Mouse (Mus musculus) C2C12 (cell line): ENCODE results near the gene Rnf145. TPM values are rescaled to one million over a fixed set of nuclear protein-coding genes. Genes with fewer than 3 reads are reported as not detected.

Source experiments
- H3K27me3 ChIP-seq: one replicate; pipeline ENCODE4 v1.6.1; 2011; ENCODE audit not compliant: control insufficient read depth, insufficient read depth, insufficient read length
- H3K36me3 ChIP-seq: one replicate; pipeline ENCODE4 v1.6.1; 2011; ENCODE audit not compliant: control insufficient read depth, insufficient read depth
- H3K4me3 ChIP-seq: one replicate; pipeline ENCODE4 v1.5.1; 2011; ENCODE audit warnings: mild to moderate bottlenecking, control low read depth; ENCODE audit not compliant: poor library complexity, insufficient read depth, severe bottlenecking
- H3K79me2 ChIP-seq: one replicate; pipeline ENCODE4 v1.6.1; 2011; ENCODE audit not compliant: control insufficient read depth, insufficient read depth
- H3K79me3 ChIP-seq: one replicate; pipeline ENCODE4 v1.6.1; 2011; ENCODE audit warnings: low read depth, control low read depth
- H3ac ChIP-seq: one replicate; pipeline ENCODE3; 2011; ENCODE audit warnings: low read depth; ENCODE audit not compliant: control insufficient read depth, insufficient read length
- CEBPB ChIP-seq: IDR thresholded peaks from one replicate; pipeline ENCODE4 v1.6.1; 2011; ENCODE audit warnings: low read depth, mild to moderate bottlenecking, control low read depth, moderate library complexity
- CTCF ChIP-seq: IDR thresholded peaks from one replicate; pipeline ENCODE4 v1.5.1; 2011; ENCODE audit not compliant: control insufficient read depth, insufficient read depth, insufficient read length
- FOSL1 ChIP-seq: IDR thresholded peaks from one replicate; pipeline ENCODE4 v1.8.0; 2011; ENCODE audit warnings: mild to moderate bottlenecking, low read length; ENCODE audit not compliant: poor library complexity, insufficient read depth, severe bottlenecking
- MAX ChIP-seq: IDR thresholded peaks from one replicate; pipeline ENCODE4 v1.6.1; 2011; ENCODE audit warnings: mild to moderate bottlenecking, control low read depth
- MYOD1 ChIP-seq: IDR thresholded peaks from one replicate; pipeline ENCODE4 v1.6.1; 2011; ENCODE audit warnings: low read depth; ENCODE audit not compliant: control insufficient read depth, insufficient read length
- MYOG ChIP-seq: IDR thresholded peaks from one replicate; pipeline ENCODE4 v1.6.1; 2011; ENCODE audit not compliant: control insufficient read depth, insufficient read length; ENCODE audit errors: extremely low read depth
- USF1 ChIP-seq: IDR thresholded peaks from one replicate; pipeline ENCODE4 v1.6.1; 2011; ENCODE audit warnings: low read depth, mild to moderate bottlenecking, control low read depth, moderate library complexity
- polyA plus RNA-seq: library from polyadenylated mRNA; unstranded; fragments of >200 nt; fragmentation: generic; extraction: Trizol; gene quantifications from one replicate; pipeline ENCODE4 v1.2.1, GENCODE M21; 2012; ENCODE audit warnings: missing spikeins

The Rnf145 gene
- polyA plus RNA-seq, 1 experiment: 68.9 TPM

DNA sequence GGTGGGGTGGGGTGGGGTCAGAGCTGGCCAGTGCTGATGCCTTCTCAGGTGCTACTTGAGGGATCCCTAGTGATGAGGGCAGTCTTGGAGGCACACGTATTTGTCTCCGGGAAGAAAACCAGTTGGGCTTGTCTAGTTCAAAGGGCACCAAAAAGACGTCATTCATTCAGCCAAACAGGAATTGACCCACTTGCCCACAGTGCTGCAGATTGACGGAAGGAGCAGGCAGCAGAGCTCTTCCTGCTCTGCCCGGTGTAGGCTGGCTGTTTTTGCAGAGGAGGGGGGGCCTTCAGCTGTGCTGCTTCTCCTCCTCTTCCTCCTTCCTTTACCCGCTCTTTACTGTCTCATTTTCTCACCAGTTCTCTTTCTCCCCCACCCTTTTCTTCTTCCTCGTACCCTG is 26.4 kb downstream of the Rnf145 start:
- Histone ChIP-seq H3K36me3 (peaks cover 50% of the 10 kb centered on the region), H3K79me3 (no peaks in the 10 kb centered on the region), H3K27me3 (no peaks in the 10 kb centered on the region), H3ac (no peak overlapping the region), H3K79me2 (no peaks in the 10 kb centered on the region), H3K4me3 (no peak overlapping the region)
- no peak for TF ChIP-seq MYOD1
- TF ChIP-seq MAX: no peak
- TF ChIP-seq CEBPB: no peak

DNA sequence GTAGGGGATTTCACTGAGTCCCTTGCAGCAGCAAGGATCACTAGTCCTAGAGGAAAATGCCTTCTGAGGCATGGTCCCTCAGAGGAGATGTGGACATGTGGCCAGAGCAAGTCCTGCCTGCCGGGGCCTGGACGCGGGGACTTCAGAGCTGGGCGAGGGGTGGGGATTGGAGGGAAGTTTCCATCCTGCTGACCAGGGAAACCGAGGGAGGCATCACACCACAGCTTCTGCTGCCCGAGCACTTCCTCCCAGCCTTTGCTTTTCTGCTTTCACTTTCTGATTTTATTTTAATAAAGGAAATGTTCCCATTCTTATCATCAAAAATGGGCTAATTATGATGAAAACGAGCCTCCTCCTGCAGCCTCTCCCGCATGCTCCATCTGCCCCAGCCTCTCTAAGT is 27.5 kb downstream of the Rnf145 start:
- Histone ChIP-seq H3ac (no peak overlapping the region), H3K27me3 (no peaks in the 10 kb centered on the region), H3K79me3 (no peaks in the 10 kb centered on the region), H3K4me3 (no peak overlapping the region), H3K36me3 (peaks cover 60% of the 10 kb centered on the region), H3K79me2 (no peaks in the 10 kb centered on the region)
- TF ChIP-seq FOSL1 (no peak), USF1 (no peak), CTCF (no peak), MAX (no peak), MYOD1 (no peak), MYOG (no peak), CEBPB (no peak)

DNA sequence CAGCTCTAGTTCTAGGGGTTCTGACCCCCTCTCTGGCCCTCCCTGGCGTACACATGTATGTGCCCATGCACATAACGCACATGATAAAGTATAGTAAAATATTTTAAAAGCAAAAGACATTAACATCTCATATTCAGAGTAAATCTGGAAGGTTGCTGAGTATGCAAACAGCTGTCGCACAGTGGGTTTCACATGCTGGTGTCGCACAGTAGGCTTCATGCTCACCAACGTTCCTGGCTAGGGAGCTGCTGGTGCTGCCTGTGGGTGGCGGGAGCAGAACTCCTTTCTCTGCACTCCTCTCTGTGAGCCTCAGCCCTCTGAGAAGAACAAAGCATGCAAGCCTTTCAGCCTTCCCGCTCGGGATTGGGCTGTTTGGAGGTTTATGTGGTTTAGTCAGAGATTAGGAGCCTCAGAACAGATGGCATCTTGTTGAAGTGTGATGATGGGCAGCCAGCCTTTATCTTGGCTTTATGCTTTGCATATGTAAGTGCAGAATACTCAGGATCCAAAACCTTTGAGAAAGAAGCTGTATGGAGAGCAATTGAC is 29.0 kb downstream of the Rnf145 start:
- Histone ChIP-seq H3K36me3 (peaks cover 66% of the 10 kb centered on the region), H3K4me3 (no peak overlapping the region), H3K79me3 (no peaks in the 10 kb centered on the region), H3ac (no peak overlapping the region), H3K79me2 (no peaks in the 10 kb centered on the region), H3K27me3 (no peaks in the 10 kb centered on the region)
- TF ChIP-seq CTCF (no peak), USF1 (no peak), MYOD1 (no peak), MYOG (no peak), CEBPB (no peak), FOSL1 (no peak), MAX (no peak)

GRCm38 (mm10) chr11:44548816-44549215 is 30.1 kb downstream of the Rnf145 start:
- H3K79me2 ChIP-seq: no peaks in the 10 kb centered on the region
- H3K79me3 ChIP-seq: no peaks in the 10 kb centered on the region
- no peak overlapping the region for H3ac ChIP-seq
- H3K36me3 ChIP-seq: peaks cover 69% of the 10 kb centered on the region
- H3K4me3 ChIP-seq: no peak overlapping the region
- H3K27me3 ChIP-seq: no peaks in the 10 kb centered on the region
- no peak for TF ChIP-seq CEBPB
- no peak for TF ChIP-seq MYOG
- TF ChIP-seq CTCF: no peak
- no peak for TF ChIP-seq MYOD1
- TF ChIP-seq FOSL1: no peak
- no peak for TF ChIP-seq USF1

GRCm38 (mm10) chr11:44549511-44550278 is 30.9 kb downstream of the Rnf145 start:
- Histone ChIP-seq H3K79me3 (peaks cover 2% of the 10 kb centered on the region), H3ac (no peak overlapping the region), H3K4me3 (no peak overlapping the region), H3K36me3 (peaks cover 69% of the 10 kb centered on the region), H3K79me2 (no peaks in the 10 kb centered on the region), H3K27me3 (no peaks in the 10 kb centered on the region)
- TF ChIP-seq USF1 (no peak), FOSL1 (no peak), CTCF (no peak), MYOG (no peak), MYOD1 (no peak), MAX (no peak), CEBPB (no peak)

- TF ChIP-seq MAX: no peak
- H3K36me3 ChIP-seq: peaks cover 67% of the 10 kb centered on the region
Measured at GRCm38 (mm10) chr11:44550996-44551395, 32.2 kb downstream of the Rnf145 start.

More at GRCm38 (mm10) chr11:44550996-44551395, 32.2 kb downstream of the Rnf145 start:
- H3K4me3 ChIP-seq: no peak overlapping the region
- no peaks in the 10 kb centered on the region for H3K79me2 ChIP-seq
- H3K79me3 ChIP-seq: peaks cover 2% of the 10 kb centered on the region
- no peaks in the 10 kb centered on the region for H3K27me3 ChIP-seq
- no peak overlapping the region for H3ac ChIP-seq
